Mouse (Mus musculus) bone marrow, adult 2 months (tissue): ENCODE data around the gene Rtp2.

Experiments used
- CTCF ChIP-seq: fragments of 200-500 bp; IDR thresholded peaks from 2 replicates; pipeline ENCODE4 v1.5.1; 2011; ENCODE audit warnings: low read length, control low read depth; ENCODE audit not compliant: control insufficient read depth, insufficient read depth
- POLR2A ChIP-seq: fragments of 200-500 bp; IDR thresholded peaks from 2 replicates; pipeline ENCODE4 v1.6.1; 2011; ENCODE audit warnings: low read depth, mild to moderate bottlenecking, control low read depth, low read length, borderline replicate concordance; ENCODE audit not compliant: control insufficient read depth

- TF ChIP-seq POLR2A: no peak
- TF ChIP-seq CTCF: no peak
Observed at GRCm38 (mm10) chr16:23912741-23913140, 19.5 kb downstream of the Rtp2 start.
